Mouse (Mus musculus) testis, adult 2 months (tissue): ENCODE data around the gene Cog3.

Experiments
- CTCF ChIP-seq: fragments of 200-500 bp; IDR thresholded peaks from 2 replicates; pipeline ENCODE4 v1.5.1; 2012; ENCODE audit warnings: low read depth, mild to moderate bottlenecking, inconsistent platforms, low read length, moderate library complexity; ENCODE audit not compliant: control insufficient read depth, insufficient read depth, insufficient replicate concordance
- POLR2A ChIP-seq: fragments of 200-500 bp; IDR thresholded peaks from 2 replicates; pipeline ENCODE4 v1.6.1; 2012; ENCODE audit warnings: low read depth, mild to moderate bottlenecking, inconsistent platforms, low read length, moderate library complexity; ENCODE audit not compliant: control insufficient read depth

DNA sequence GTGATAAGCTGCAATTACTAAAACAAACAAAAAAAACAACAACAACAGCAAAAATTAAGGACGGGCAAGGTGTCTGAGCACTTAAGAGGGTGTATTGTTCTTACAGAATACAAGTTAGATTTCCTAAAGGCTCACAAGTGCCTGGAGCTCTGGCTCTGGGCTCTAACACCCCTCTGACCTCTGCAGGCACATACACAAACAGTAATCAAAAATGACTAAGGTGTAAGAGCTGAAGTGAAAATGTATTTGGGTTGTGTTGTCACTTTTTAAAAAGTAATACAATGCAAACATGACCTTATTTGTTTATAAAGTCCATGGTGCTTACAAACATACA lies 13.9 kb upstream of the Cog3 start:
- TF ChIP-seq CTCF (no peak), POLR2A (no peak)
